Mouse (Mus musculus): ENCODE data around the gene Gm17622.

DNA sequence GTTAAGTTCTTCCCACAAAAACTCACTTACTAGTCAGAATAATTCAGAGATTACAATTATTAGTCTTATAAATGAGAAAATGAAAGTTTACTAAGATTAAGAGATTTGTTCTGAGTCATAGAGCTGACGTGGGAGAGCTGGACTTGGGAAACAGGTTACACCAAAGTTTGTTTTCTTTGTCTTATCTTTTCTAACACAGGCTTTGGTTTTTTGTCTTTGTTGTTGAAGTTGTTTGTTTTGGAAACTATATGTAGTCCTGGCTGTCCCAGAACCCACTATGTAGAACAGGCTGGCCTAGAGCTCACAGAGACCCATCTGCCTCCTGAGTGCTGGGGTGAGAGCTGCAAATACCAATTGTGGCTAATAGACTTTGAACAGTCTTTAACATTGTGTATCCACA, 20.7 kb downstream of the Gm17622 start:
- TF ChIP-seq EP300 (IDR thresholded peaks at IDR 0.05; ENCODE audit: low read depth) (no peak), CTCF (IDR thresholded peaks at IDR 0.05; ENCODE audit: low read depth) (no peak)
